Mouse (Mus musculus) lung, postnatal 0 days (tissue): ENCODE data around the gene Brox. TPM values are rescaled to one million over a fixed set of nuclear protein-coding genes. Genes with fewer than 3 reads are reported as not detected.

Experiments
- ATAC-seq: fragments of 200-750 bp; cut with Nextera tagmentation; 2 replicates; pipeline ENCODE4 v1.8.0; 2017; ENCODE audit warnings: moderate library complexity
- DNase-seq: peaks from one replicate; pipeline ENCODE4 v3.0.0-alpha.2; 2016; ENCODE audit warnings: low spot score
- H3K27ac ChIP-seq: fragments of 300-500 bp; sonication (generic); 2 replicates; pipeline ENCODE4 v1.5.1; 2014; ENCODE audit warnings: antibody characterized with exemption, mild to moderate bottlenecking, low read length, mixed read lengths
- H3K27me3 ChIP-seq: fragments of 300-500 bp; sonication (generic); replicated peaks from 2 replicates; pipeline ENCODE4 v1.6.1; 2014; ENCODE audit warnings: low read length, mixed read lengths; ENCODE audit not compliant: insufficient read depth
- H3K36me3 ChIP-seq: fragments of 300-500 bp; sonication (generic); 2 replicates; pipeline ENCODE4 v1.6.1; 2014; ENCODE audit warnings: low read length, mixed read lengths; ENCODE audit not compliant: insufficient read depth
- H3K4me1 ChIP-seq: fragments of 300-500 bp; sonication (generic); 2 replicates; pipeline ENCODE4 v1.6.1; 2014; ENCODE audit warnings: antibody characterized with exemption, low read depth, low read length, mixed read lengths; ENCODE audit not compliant: insufficient read depth
- H3K4me2 ChIP-seq: fragments of 300-500 bp; sonication (generic); replicated peaks from 2 replicates; pipeline ENCODE4 v1.6.1; 2014; ENCODE audit warnings: low read depth, mild to moderate bottlenecking, low read length, moderate library complexity, mixed read lengths
- H3K4me3 ChIP-seq: fragments of 300-500 bp; sonication (generic); 2 replicates; pipeline ENCODE4 v1.5.1; 2014; ENCODE audit warnings: low read depth, low read length
- H3K9ac ChIP-seq: fragments of 300-500 bp; sonication (generic); replicated peaks from 2 replicates; pipeline ENCODE4 v1.6.1; 2014; ENCODE audit warnings: low read depth, mild to moderate bottlenecking
- H3K9me3 ChIP-seq: fragments of 300-500 bp; sonication (generic); 2 replicates; pipeline ENCODE4 v1.6.1; 2016; ENCODE audit warnings: low read length, mixed read lengths
- CTCF ChIP-seq: IDR thresholded peaks from 2 replicates; pipeline ENCODE4 v1.5.1; 2016; ENCODE audit warnings: antibody characterized with exemption, mild to moderate bottlenecking
- EP300 ChIP-seq: IDR thresholded peaks from 2 replicates; pipeline ENCODE4 v1.6.1; 2016; ENCODE audit warnings: antibody characterized with exemption, mild to moderate bottlenecking, control low read depth
- WGBS: fragments of 180-500 bp; shearing (Covaris S2); extraction: QIAGEN DNeasy Blood & Tissue Kit; methylation state at CpG from one replicate; pipeline ENCODE4 v1.1.7; 2014; 5-methylcytosine and 5-hydroxymethylcytosine counted together
- polyA plus RNA-seq: library from polyadenylated mRNA; unstranded; fragments of >200 nt; fragmentation: Nextera tagmentation; extraction: Ambion mirVana; gene quantifications from 2 replicates; pipeline ENCODE4 v1.2.1, GENCODE M21; 2015

Gene Brox
- polyA plus RNA-seq, 1 experiment from 2014 or later, result 37.7 TPM

DNA sequence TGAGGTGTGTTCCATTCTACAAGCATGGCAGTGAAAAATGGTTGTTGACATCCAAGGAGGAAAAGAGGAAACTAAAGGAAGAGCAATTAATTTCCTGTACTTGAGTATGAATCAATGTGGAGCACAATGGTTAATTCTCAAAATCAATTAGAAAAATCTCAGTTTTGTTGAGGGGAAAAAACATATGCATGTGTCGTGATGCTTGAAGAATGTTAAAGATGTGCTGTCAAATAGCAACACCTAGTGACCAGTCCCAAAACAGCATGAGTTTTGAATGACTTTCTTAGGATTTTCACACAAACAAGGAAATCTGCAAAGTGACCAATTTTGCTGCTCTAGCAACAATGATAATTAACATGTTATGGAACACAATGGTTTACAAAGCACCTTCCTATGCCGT lies 59.2 kb downstream of the Brox start:
- no peak for ATAC-seq
- H3K4me3 ChIP-seq, result no peak overlapping the region
- H3K27me3 ChIP-seq, result no peaks in the 10 kb centered on the region
- H3K9ac ChIP-seq, result no peak overlapping the region
- H3K4me1 ChIP-seq, result no peaks in the 10 kb centered on the region
- TF ChIP-seq CTCF (peak; percentile 88), EP300 (no peak)
- no peaks in the 10 kb centered on the region for H3K36me3 ChIP-seq
- 13% methylated on average over 2 of the region's 2 CpGs for WGBS
- no peaks in the 10 kb centered on the region for H3K9me3 ChIP-seq
- H3K4me2 ChIP-seq, result no peak overlapping the region
- DNase-seq, result peak; percentile 73
- H3K27ac ChIP-seq, result no peak overlapping the region

DNA sequence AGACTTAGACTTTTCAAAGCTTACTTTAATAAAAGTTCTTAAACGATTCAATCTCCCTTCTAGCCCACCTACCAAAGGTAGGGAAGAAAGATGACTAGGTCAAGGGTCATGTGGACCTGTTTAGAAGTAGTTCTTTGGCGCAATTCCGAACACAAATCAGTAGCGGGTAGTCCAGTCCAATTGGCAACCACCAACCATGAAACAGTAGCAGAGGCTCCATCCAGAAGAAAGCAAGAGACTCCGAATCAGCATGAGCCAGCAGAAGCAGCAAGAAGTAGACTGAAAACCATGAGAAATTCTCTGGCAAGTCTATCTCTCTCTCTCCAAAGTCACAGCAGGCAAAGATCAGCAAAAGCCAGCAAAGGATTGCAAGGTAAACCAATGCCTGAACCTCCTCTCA lies 60.6 kb downstream of the Brox start:
- Histone ChIP-seq H3K27me3 (no peaks in the 10 kb centered on the region), H3K9ac (no peak overlapping the region), H3K36me3 (no peaks in the 10 kb centered on the region), H3K4me2 (no peak overlapping the region), H3K4me1 (no peaks in the 10 kb centered on the region), H3K27ac (no peak overlapping the region), H3K4me3 (no peak overlapping the region), H3K9me3 (no peaks in the 10 kb centered on the region)
- TF ChIP-seq CTCF (no peak), EP300 (no peak)
- no peak for DNase-seq
- ATAC-seq, result no peak
- WGBS, result 88% methylated on average over 5 of the region's 5 CpGs

DNA sequence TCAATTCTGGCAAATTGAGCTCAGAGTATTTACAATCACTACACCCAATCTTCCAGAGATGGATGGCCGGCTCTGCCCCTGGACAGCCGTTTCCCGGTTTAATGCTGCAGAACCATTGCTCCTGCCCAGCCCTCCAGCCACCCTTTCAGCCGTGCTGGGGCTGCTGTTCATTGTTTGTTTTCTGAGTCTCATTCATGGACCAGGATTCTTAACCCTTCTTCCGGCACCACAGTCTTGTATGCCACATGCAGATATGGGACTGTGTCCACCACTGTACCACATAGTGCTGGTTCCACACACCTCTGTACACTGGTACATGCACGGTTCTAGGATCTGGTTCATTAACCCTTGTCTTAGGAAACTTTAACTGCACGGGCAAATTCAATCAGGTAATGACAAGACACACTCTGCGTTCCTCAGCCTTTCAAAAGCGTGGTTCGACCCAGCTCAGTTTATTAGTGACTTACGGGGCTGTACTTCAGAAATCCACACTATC lies 63.3 kb downstream of the Brox start:
- ATAC-seq (no peak), DNase-seq (no peak)
- no peaks in the 10 kb centered on the region for H3K4me1 ChIP-seq
- no peak overlapping the region for H3K27ac ChIP-seq
- H3K4me2 ChIP-seq, result no peak overlapping the region
- H3K36me3 ChIP-seq, result no peaks in the 10 kb centered on the region
- H3K9me3 ChIP-seq, result no peaks in the 10 kb centered on the region
- no peak overlapping the region for H3K9ac ChIP-seq
- TF ChIP-seq CTCF (no peak), EP300 (no peak)
- no peak overlapping the region for H3K4me3 ChIP-seq
- no peaks in the 10 kb centered on the region for H3K27me3 ChIP-seq
- WGBS, result 69% methylated on average over 11 of the region's 11 CpGs

DNA sequence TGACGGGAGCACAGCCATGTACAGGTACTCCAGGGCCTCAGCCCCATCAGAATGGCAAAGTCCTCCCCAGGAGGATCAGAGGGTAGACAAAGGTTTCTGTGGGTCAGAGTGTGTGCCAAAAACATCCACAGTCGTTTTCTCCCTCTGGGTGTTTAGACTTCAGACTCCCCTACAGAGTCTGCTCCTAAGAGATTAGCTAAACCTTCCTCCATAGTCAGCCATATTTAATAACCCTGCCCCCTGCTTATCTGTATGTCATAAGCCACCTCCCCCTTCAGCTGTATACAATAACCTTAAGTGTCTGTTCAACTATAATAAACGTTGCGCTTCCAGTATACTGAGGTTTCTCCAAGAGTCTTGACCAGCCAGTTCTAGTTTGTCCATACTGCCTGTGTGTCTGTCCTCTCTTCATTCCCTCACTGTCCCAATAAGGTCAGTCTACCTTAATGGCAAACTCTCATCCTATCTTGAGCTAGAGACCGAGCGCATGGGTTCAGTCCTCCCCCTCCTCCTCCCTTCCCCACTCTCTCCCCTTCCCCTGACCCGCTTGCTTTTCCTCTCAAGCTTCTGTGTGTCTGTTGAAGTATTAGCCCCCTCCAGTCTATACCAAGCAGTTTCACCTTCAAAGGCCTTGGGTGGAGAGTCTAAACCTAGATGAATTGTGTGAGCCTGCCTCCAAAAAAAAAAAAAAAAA lies 63.9 kb downstream of the Brox start:
- H3K9me3 ChIP-seq, result no peaks in the 10 kb centered on the region
- no peak overlapping the region for H3K4me3 ChIP-seq

DNA sequence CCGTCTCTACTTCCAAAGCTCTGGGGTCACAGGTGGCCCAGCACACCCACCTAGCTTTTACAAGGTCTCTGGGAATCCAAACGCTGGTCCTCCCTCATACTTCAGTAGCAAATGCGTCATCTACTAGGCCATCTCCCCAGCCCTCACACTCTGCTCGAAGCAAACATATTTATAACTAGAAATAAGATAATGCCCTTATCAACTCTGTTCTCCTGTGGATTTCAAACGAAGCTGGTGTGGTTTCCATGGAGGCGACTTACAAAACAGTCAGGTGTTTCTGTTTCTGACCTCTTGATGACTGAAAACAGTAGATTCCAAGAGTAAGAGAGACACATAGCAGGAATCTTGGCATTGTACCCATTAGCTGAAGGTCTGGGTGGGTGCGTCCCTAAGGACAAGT lies 69.6 kb downstream of the Brox start:
- no peak overlapping the region for H3K9ac ChIP-seq
- H3K4me3 ChIP-seq, result no peak overlapping the region
- ATAC-seq, result peak; percentile 54
- H3K27ac ChIP-seq, result no peak overlapping the region
- H3K4me1 ChIP-seq, result no peaks in the 10 kb centered on the region
- no peaks in the 10 kb centered on the region for H3K36me3 ChIP-seq
- 70% methylated on average over 7 of the region's 7 CpGs for WGBS
- no peak overlapping the region for H3K4me2 ChIP-seq
- H3K9me3 ChIP-seq, result no peaks in the 10 kb centered on the region
- TF ChIP-seq CTCF, result no peak
- TF ChIP-seq EP300, result no peak
- no peaks in the 10 kb centered on the region for H3K27me3 ChIP-seq
- DNase-seq, result no peak

More for the DNA sequence above, 63.9 kb downstream of the Brox start:
- 73% methylated on average over 7 of the region's 7 CpGs for WGBS
- TF ChIP-seq CTCF, result no peak
- TF ChIP-seq EP300, result no peak
- ATAC-seq (no peak), DNase-seq (no peak)
- no peaks in the 10 kb centered on the region for H3K27me3 ChIP-seq
- no peaks in the 10 kb centered on the region for H3K4me1 ChIP-seq
- no peaks in the 10 kb centered on the region for H3K36me3 ChIP-seq
- no peak overlapping the region for H3K27ac ChIP-seq
- H3K9ac ChIP-seq, result no peak overlapping the region
- no peak overlapping the region for H3K4me2 ChIP-seq

Other genes starting within 250 kb of the Brox start
- 3.5 and 4.0 TPM in 2 replicates for gene Disp1, start 75.7 kb downstream of the Brox start, polyA plus RNA-seq
- 23.7 and 31.4 TPM in 2 replicates for gene Aida, start 679 bp downstream of the Brox start, polyA plus RNA-seq
- 49.8 and 58.3 TPM in 2 replicates for gene Mia3, start 72.3 kb upstream of the Brox start, polyA plus RNA-seq
- gene Taf1a, start 91.7 kb upstream of the Brox start, polyA plus RNA-seq, result 9.5 and 11.1 TPM in 2 replicates
- 0.06 TPM in 1 of 2 replicates, not detected in the other for gene Hhipl2, start 120.9 kb upstream of the Brox start, polyA plus RNA-seq